Mouse (Mus musculus): ENCODE measurements at regions not wholly inside any gene's neighbourhood (a gene's known extent, or its start where the extent isn't known, plus 50 kb on each side); places are given as distances from the start of the nearest gene placed in this dataset.

DNA sequence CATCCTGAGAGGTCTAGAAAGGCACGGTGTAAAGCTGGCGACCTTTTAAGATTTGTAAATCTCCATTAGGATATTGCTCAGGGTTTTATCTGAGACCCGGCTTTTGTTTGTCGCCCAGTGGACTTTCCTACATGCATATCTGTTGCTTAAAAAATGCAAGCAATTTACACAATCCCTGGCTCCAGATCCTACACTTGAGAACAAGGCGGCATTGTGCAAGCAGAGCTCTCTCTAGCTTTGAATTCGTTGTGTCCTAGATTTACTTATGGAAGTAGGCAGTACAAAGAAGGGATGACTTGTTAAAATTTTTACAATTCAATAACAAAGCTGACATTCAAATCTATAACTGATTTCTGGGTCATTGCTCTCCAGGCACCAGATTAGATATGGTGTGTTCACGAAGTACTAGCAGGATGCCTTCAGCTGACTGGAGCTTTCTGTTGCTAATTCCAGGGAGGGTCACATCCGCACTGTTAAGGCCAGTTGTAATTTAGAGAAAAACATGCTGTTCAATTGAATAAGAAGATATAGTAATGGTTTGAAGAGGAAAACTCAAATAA lies 62.2 kb upstream of the Teddm2 start:
- no peak for ATAC-seq (replicated peaks; ENCODE audit: insufficient number of reproducible peaks, low FRiP score, low TSS enrichment, poor library complexity, severe bottlenecking)

DNA sequence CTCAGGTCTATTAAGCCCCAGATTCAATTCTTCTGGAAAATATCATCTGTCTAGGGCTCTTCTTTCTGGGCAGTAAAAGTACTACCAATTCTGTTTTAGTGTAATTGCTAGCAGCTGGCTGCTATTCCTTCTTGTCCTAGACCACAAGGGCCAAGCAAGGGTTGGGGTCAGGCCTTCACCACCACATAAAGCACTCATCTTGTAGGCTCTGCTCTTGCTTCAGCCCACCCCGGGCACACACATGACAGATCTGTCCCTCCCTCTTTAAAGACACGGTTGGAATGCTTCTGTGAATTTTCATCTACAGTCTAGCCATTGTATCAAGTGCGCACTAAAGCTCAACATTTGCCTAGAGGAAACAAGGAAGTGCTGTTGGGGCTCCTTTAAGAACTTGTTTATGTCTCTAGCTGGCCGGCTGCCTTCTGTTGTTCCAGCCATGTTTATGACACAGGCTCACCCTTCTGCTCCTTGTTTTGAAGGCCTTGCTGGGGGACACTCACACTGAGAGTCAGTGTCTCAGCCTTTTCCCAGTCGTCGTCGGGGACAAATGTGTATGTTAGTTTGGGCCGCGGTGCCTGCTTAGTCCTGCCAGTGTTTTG lies 63.8 kb upstream of the Teddm2 start:
- ATAC-seq (replicated peaks; ENCODE audit: insufficient number of reproducible peaks, low FRiP score, low TSS enrichment, poor library complexity, severe bottlenecking) = no peak

DNA sequence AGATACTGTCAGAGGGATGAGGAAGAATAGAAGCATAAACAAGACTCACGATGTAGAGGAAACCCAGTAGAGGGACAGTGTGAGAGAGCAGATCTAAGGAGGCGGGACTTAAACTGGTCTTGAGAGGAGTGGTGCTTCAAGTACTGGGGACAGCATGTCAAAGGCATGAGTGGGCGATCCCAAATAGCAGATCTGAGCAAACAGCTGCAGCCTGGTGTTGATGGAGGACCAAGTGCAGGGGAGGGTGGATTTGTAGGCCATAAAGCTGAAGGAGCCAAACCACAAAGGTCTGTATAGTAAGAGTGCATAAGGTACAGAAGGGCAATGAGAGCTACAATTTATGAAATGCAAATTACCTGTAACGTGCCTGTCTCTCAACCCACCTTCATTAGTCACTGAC lies 69.4 kb upstream of the Teddm2 start:
- no peak for ATAC-seq (replicated peaks; ENCODE audit: insufficient number of reproducible peaks, low FRiP score, low TSS enrichment, poor library complexity, severe bottlenecking)

DNA sequence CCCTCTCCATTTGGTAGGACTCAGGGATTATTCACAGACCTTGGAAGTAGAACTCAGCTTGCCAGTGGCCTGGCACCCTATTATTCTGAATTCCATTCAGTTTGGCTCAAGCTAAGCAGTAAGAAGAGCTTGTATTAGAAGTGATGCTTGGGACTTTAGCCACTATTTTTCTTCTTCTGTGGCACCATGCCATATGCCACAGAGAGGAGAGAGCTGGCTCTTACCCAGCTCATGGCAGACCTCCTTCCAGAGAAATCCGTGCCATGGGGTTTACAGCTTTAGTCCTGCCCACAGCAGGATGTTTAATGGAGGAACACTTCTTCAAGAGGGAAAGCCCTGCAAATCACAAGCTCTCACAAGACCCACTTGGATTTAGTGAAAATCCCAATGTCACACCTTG lies 74.3 kb upstream of the Teddm2 start:
- ATAC-seq (replicated peaks; ENCODE audit: insufficient number of reproducible peaks, low FRiP score, low TSS enrichment, poor library complexity, severe bottlenecking) = no peak

DNA sequence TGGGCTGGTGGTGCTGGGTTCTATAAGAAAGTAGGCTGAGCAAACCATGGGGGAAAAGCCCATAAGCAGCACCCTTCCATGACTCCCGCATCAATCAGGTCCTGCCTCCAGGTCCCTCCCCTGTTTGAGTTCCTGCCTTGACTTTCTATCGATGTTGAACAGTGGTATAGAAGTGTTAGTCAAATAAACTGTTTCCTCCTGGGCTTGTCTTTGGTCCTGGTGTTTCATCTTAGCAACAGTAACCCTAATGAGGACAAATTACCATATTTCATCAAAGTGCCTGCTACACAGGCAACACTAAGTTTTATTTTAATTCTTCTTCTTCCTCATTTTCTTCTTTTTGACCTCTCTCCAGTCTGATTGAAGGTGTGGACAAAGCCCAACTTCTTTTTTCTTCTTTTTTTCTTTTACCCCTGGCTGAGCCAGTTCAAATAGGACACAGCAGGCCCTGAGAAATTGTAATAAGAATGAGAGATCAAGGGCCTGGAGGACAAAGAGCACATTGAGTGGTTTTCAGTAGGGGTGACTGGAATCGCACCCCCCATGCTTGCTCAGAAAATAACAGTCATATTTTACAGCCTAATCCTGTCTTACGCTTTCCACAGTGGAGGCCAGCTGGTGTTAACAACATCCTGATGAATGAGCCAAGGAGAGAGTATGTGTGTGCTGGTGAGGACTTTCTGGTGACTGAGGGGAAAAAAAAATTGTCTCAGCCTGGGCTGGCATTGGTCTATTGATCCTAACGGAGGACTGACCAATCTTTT lies 78.1 kb upstream of the Teddm2 start:
- no peak for ATAC-seq (replicated peaks; ENCODE audit: insufficient number of reproducible peaks, low FRiP score, low TSS enrichment, poor library complexity, severe bottlenecking)

DNA sequence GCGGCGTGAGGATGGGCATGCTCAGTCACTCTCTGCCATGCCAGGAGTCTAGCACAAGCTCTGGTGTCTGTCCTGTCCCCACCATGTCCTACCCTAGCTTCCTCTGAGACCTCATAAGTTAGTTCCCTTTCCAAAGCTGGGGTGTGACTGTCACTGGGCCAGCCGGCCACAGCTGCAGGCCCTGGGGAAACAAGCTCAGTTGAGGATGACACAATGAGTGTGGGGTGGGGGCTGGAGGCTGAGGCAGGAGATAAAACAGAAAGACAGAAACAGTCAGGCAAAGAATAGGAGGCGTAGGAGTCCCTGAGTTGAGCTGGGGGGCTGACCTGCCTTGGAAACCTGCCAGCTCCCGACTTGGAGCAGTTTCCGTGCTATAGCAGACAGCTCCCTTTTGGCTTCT lies 80.9 kb upstream of the Teddm2 start:
- ATAC-seq (replicated peaks; ENCODE audit: insufficient number of reproducible peaks, low FRiP score, low TSS enrichment, poor library complexity, severe bottlenecking) = no peak; the same call in 1 of the 2 replicates

DNA sequence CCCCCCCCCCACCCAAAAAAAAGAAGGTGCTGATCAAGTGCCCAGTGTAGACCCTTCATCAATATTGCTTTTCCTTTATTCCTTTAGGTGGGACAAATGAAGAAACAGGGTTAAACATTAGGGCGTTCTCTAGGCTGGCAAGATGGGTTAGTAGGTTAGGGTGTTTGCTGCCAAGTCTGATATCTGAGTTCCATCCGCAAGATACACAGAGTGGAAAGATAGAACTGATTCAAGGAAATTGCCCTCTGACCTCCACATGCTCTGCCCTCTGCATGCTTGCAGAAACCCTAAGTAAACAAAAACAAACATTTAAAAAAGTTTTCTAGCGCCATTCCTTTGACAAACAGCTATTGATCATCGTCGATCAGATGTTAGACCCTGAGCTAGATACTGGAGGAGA lies 85.6 kb upstream of the Teddm2 start:
- ATAC-seq (replicated peaks; ENCODE audit: insufficient number of reproducible peaks, low FRiP score, low TSS enrichment, poor library complexity, severe bottlenecking) = no peak

DNA sequence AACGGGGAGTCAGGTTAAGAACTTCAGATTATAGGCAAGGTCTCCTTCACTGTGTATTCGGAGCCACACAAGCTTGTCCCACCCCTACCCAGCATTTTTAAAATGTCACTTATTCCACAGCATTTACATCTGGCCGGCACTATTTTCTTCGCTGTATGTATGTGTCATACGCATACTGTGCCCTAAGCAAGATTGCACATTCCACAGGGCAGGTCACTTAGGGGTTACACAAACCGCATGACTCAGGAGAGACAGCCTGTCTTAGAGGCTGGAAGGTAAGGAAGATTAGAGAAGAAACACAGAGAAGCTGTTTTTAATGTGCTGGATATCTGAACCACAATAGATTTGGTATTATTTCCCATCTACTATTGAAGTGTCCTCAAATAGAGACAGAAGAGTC lies 86.6 kb upstream of the Teddm2 start:
- ATAC-seq (replicated peaks; ENCODE audit: insufficient number of reproducible peaks, low FRiP score, low TSS enrichment, poor library complexity, severe bottlenecking) = no peak

DNA sequence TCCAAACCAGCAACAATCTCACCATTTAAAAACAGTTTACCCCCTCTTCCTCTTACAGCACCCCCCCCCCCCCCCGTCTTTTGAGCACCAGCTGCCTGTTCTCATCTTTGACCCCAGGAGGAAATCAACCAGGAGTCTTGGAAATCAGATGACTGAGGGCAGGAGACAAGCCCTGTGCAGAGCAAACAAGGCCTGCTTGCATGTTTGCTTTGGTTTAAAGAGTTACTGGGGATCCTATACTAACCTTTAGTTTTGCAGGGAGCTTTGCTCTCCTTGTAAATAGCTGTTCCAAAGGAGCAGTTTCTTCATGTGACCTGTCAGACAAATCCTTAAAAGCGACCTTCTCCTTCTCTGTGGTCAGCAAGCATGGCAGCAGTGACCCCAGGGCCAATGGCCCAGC lies 88.3 kb upstream of the Teddm2 start:
- ATAC-seq (replicated peaks; ENCODE audit: insufficient number of reproducible peaks, low FRiP score, low TSS enrichment, poor library complexity, severe bottlenecking) = no peak

DNA sequence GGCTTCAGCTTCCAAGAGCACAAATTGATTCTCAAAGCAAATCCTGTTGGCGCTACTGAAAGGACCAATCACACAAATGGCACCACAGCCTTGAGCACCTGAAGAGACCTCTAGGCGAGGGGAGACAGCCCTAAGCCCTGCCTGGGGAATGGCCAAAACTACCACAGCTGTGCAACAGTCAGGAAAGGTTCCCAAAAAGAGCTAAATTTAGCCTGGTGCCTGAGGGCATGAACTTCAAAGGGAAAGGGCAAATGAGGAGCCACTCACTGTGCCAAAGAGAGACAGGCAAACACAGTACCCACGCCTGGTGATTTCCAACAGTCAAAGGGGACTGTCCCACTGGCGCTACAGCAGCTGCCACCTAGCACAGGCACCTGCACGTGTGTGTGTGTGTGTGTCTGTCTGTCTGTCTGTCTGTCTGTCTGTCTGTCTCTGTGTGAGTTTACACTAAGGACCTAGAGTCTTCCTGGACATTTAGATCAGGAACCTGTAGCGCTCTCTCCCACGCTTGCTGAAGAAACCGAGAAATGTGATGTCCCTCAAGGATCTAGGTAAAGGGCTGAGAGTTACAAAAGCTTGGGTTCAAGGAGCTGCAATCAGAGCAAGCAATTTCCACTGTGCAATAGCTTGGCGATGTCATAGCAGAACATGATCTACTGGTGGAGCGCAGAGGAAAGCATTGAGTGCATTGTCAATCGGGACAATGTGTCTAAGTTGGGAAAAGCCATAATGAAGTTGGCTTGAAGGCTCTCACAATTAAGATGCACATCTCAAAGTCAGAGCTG lies 90.8 kb upstream of the Teddm2 start:
- no peak for ATAC-seq (replicated peaks; ENCODE audit: insufficient number of reproducible peaks, low FRiP score, low TSS enrichment, poor library complexity, severe bottlenecking)

DNA sequence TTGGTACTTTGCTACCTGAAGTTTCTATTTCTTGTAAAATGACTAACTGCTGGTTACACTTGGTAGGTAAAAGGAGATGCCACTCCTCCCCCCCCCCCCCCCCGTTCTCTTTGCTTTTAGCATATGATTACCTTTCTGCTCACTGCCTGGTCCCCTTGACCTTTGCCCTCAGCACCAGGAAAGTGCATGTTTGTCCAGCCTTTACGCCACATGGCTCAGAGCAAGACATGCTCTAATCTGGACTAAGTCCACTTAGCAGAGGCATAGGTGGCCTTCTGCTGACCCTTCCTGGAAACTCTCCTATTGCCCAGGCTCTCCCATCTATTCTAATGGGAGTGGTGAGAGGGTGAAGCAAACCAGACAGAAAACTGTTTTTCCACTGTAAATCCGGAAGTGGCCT lies 92.4 kb upstream of the Teddm2 start:
- ATAC-seq (replicated peaks; ENCODE audit: insufficient number of reproducible peaks, low FRiP score, low TSS enrichment, poor library complexity, severe bottlenecking) = no peak

DNA sequence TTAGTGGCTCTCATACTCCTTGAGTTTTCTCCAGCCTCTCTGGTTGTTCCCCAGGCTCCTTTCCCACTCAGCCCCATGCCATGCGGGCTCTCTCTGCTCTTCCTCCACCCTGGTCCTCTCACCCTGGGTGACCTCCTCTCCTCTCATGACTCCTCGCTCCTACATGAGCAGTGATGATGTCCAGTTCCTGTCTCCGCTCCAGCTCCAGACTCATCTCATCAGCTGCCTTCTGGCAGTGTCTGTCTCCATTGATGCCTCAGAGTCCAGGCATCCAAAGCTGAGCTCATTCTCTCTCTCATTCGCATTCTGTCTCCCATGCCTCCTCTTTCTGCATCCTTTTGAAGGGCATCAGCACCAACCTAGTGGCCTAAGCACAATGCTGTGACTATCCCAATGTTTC lies 94.8 kb upstream of the Teddm2 start:
- no peak for ATAC-seq (replicated peaks; ENCODE audit: insufficient number of reproducible peaks, low FRiP score, low TSS enrichment, poor library complexity, severe bottlenecking)

DNA sequence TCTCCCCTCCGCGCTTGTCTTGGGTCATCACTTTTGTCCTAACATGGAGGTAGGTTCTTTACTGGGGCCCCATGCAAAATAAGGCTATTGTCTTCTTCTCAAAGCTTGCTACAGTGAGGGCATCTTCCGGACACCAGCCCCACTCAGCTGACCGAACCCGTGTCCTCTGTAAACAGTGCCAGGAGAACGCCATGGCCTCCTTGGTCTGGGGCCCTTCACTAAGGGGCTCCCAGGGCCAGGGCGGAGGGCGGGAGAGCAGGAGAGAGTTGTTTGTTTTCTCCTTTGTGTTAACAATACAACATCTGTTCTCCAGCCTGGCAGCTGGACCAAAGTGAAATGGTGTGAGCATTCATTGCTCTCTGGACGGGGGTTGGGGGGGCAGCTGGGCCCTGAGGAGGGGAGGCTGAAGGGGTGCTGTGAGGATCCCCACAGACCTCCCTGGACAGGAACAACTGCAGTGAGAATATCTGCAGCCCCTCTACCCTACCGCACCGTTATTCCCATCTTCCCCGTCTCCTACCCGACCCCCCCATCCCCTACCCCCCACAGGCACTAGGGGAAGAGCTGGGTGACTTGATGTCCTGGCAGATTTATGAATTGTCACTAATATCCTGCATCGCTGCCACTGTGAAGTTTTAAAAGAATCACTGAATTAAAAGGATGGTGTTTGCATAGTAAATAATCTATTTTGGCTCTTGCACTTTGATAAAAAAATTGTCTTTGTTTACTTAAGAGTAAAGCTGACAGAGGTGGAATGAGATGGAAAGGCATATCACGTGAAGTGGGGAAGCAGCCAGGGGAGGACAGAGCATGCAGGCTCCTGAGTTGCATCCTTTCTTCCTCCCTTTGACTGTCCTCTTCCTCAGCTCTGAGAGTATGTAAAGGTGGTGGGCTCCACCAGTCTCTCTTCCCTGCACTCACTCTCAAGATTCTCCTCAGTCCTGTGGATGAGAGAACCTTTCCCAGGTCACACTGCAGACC lies 97.5 kb upstream of the Teddm2 start:
- ATAC-seq (replicated peaks; ENCODE audit: insufficient number of reproducible peaks, low FRiP score, low TSS enrichment, poor library complexity, severe bottlenecking) = no peak

DNA sequence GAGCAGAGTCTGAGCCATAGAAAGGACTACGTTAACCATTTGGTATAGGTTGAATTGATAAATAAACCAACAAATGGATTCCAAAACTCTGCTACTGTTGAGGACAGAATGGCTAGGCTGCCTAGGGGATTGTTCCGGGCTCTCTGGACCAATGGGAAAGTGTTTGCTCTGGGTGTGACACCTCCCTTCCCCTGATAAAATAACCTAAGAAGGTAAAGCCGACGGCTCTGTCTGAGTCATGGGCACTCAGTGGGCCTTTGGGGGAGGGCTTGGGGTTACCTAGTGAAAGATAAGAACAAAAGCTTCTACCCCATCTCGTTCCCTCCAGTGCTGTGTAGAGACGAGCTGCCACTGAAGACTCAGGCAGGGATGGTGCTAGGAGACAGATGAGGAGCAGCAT lies 99.7 kb upstream of the Teddm2 start:
- ATAC-seq (replicated peaks; ENCODE audit: insufficient number of reproducible peaks, low FRiP score, low TSS enrichment, poor library complexity, severe bottlenecking) = no peak

DNA sequence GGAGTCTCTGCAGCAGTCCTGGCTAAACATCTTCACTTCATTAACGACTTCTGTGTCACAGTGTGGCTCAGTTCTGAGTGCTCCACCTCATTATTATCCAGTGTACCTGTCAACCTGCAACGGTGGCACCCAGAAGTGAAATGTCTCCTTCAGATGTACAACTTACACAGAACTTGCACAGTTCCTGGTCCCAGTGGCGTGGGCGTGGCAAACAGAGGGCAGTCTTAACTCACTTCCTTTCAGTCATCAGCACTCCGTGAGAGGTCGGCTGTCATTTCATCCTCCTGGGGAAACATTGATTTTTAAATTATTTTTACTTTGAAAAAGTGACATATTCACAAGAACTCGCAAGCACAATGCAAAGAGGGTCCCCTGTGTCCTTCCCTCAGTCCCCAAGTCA lies 103.6 kb upstream of the Teddm2 start:
- peak; percentile 75; the same call in 1 of the 2 replicates for ATAC-seq (replicated peaks; ENCODE audit: insufficient number of reproducible peaks, low FRiP score, low TSS enrichment, poor library complexity, severe bottlenecking)

DNA sequence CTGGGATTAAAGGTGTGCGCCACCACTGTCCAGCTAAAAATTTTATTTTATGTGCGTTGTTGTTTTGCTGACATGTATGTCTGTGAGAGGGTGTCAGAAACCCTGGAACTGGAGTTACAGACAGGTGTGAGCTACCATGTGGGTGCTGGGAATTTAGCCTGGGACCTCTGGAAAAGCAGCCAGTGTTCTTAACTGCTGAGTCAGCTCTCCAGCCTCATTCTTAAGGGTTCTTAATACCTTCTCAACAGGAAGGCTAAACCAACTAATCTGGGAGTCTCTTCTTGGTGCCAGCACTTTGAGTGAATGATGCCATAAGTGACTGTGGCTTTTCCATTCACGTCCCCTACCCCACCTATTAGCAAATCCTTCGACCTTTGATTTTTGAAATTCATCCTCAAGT lies 104.6 kb upstream of the Teddm2 start:
- no peak for ATAC-seq (replicated peaks; ENCODE audit: insufficient number of reproducible peaks, low FRiP score, low TSS enrichment, poor library complexity, severe bottlenecking)

DNA sequence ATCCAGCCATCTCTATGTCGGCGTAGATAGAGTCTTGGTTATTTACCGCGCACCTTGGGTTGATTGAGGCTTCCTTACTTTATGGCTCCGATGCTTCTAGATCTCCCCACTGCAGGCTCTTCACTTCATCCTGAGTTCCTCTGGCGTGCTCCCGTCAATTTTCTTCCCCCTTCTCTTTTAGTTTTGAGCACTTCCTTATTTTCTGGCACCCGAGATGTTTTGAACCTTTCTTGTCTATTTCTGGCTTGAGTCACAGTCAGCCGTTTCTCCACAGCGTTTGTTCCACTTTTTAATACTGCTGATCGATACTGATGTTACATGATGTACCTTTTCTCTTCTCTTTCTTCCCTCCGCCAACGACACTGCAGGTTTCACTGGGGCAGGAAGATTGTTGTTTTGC lies 106.0 kb upstream of the Teddm2 start:
- ATAC-seq (replicated peaks; ENCODE audit: insufficient number of reproducible peaks, low FRiP score, low TSS enrichment, poor library complexity, severe bottlenecking) = no peak

DNA sequence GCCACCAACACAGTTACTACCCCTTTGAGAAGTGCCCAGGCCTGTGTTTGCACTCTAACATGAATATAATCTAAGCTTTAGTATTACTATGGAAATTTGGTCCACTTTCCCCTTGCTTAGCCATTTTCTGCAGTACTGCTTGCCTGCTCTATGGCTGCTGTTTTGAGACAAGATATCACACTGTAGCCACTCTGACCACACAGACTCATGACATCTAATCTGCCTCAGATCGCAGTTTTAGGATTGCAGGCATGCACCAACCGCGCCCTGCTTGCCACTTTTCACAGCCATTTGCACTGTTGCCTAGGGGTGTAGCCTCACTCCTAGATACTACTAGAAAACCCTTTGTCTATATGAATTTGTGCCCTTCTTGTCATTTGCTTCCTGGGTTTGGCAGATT lies 107.4 kb upstream of the Teddm2 start:
- ATAC-seq (replicated peaks; ENCODE audit: insufficient number of reproducible peaks, low FRiP score, low TSS enrichment, poor library complexity, severe bottlenecking) = peak; percentile 41; the same call in 1 of the 2 replicates
